ENCODE assay signal across 7 mouse cellular contexts in the genomic region with DNA sequence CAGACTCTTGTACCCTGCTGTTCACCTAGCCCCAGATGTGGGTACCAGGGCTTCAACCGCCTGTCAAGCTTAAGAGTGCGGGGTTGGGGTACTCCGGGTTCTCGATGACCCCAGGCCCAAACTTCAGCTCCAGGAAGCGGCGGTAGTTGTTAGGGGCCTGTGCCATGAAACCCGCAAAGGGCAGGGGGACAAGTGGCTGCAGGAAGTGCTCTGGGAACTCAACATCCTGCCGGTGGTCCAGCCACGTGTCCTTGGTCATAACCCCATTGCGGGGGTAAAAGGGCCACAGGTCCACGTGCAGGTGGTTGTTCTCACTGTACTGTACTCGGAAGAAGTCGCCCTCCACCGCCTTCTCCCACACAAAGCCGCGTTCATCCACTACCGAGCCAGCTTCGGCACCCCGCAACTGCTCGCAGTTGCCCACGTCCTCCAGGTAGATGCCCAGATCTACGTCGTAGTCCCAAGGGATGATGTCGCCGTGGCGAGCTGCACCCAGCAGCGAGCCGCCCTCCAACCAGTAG. TPM values are rescaled to one million over a fixed set of nuclear protein-coding genes. Genes with fewer than 3 reads are reported as not detected.
DNase-seq lines count a peak whose midpoint lies in the region; ATAC-seq lines count a peak whose summit lies in the region.

No protein-coding gene starts in this region.

- no peak overlapping the region for H3K27ac ChIP-seq in kidney, embryonic 16.5 days (ENCODE audit: low read length)
- H3K27ac ChIP-seq in embryonic facial prominence, embryonic 15.5 days (replicated peaks): no peak overlapping the region
- no peak overlapping the region for H3K27ac ChIP-seq in intestine, embryonic 15.5 days
- peak overlapping the region; percentile 87 for H3K27ac ChIP-seq in neural tube, embryonic 13.5 days (replicated peaks)

- DNase-seq in kidney, postnatal 14 days: no peak
- no peak for DNase-seq in left cerebral cortex, postnatal 36 days (ENCODE audit: low spot score in 2 of 2)

- H3K36me3 ChIP-seq in kidney, embryonic 16.5 days (ENCODE audit: insufficient read depth, low read length): peaks cover 27% of the 10 kb centered on the region
- peaks cover 45% of the 10 kb centered on the region for H3K36me3 ChIP-seq in embryonic facial prominence, embryonic 15.5 days
- H3K36me3 ChIP-seq in intestine, embryonic 15.5 days: peaks cover 14% of the 10 kb centered on the region
- H3K36me3 ChIP-seq in neural tube, embryonic 13.5 days: peaks cover 32% of the 10 kb centered on the region

- H3K4me1 ChIP-seq in kidney, embryonic 16.5 days (ENCODE audit: insufficient read depth, low read length): peaks cover 21% of the 10 kb centered on the region
- H3K4me1 ChIP-seq in embryonic facial prominence, embryonic 15.5 days: peaks cover 29% of the 10 kb centered on the region
- H3K4me1 ChIP-seq in intestine, embryonic 15.5 days (replicated peaks): peaks cover 26% of the 10 kb centered on the region
- peaks cover 61% of the 10 kb centered on the region for H3K4me1 ChIP-seq in neural tube, embryonic 13.5 days (replicated peaks)

- peak; percentile 5 for ATAC-seq in kidney, embryonic 16.5 days (ENCODE audit: low FRiP score, low TSS enrichment)
- no peak for ATAC-seq in embryonic facial prominence, embryonic 15.5 days (ENCODE audit: insufficient number of reproducible peaks, low FRiP score, low TSS enrichment, low read depth)
- ATAC-seq in intestine, embryonic 15.5 days: no peak; the same call in 1 of the 2 replicates
- 0 out of 2 replicates have a peak, but pooled peaks have one; percentile 1 for ATAC-seq in neural tube, embryonic 13.5 days (ENCODE audit: low read depth)
- no peak for ATAC-seq in inflammation-experienced regulatory T-cells, adult 6 months

- 42% methylated on average over 28 of the region's 28 CpGs for WGBS in kidney, embryonic 16.5 days
- WGBS in embryonic facial prominence, embryonic 15.5 days: 49% methylated on average over 28 of the region's 28 CpGs
- WGBS in intestine, embryonic 15.5 days: 69% methylated on average over 28 of the region's 28 CpGs
- 52% methylated on average over 28 of the region's 28 CpGs for WGBS in neural tube, embryonic 13.5 days

- peak overlapping the region; percentile 61 for H3K9ac ChIP-seq in kidney, embryonic 16.5 days (replicated peaks; ENCODE audit: low read length)
- no peak overlapping the region for H3K9ac ChIP-seq in embryonic facial prominence, embryonic 15.5 days
- no peak overlapping the region for H3K9ac ChIP-seq in intestine, embryonic 15.5 days
- peak overlapping the region; percentile 77 for H3K9ac ChIP-seq in neural tube, embryonic 13.5 days

- H3K4me2 ChIP-seq in kidney, embryonic 16.5 days (replicated peaks; ENCODE audit: low read depth, low read length): peak overlapping the region; percentile 83
- H3K4me2 ChIP-seq in embryonic facial prominence, embryonic 15.5 days (replicated peaks): peak overlapping the region; percentile 90
- peak overlapping the region; percentile 72 for H3K4me2 ChIP-seq in intestine, embryonic 15.5 days (replicated peaks)
- H3K4me2 ChIP-seq in neural tube, embryonic 13.5 days: peak overlapping the region; percentile 70

- H3K4me3 ChIP-seq in kidney, embryonic 16.5 days (ENCODE audit: low read length): peak overlapping the region; percentile 47
- H3K4me3 ChIP-seq in embryonic facial prominence, embryonic 15.5 days (replicated peaks): peak overlapping the region; percentile 46
- H3K4me3 ChIP-seq in intestine, embryonic 15.5 days (replicated peaks): 0 out of 2 replicates have a peak overlapping the region, but pooled peaks have one; percentile 33
- peak overlapping the region; percentile 47 for H3K4me3 ChIP-seq in neural tube, embryonic 13.5 days

- 0 out of 2 replicates have a peak, but pooled peaks cover 3% of the 10 kb centered on the region for H3K27me3 ChIP-seq in kidney, embryonic 16.5 days (ENCODE audit: insufficient read depth, low read length)
- peaks cover 17% of the 10 kb centered on the region for H3K27me3 ChIP-seq in embryonic facial prominence, embryonic 15.5 days
- peaks cover 11% of the 10 kb centered on the region; the same call in 1 of the 2 replicates for H3K27me3 ChIP-seq in intestine, embryonic 15.5 days (replicated peaks)
- H3K27me3 ChIP-seq in neural tube, embryonic 13.5 days: peaks cover 28% of the 10 kb centered on the region

- no peaks in the 10 kb centered on the region for H3K9me3 ChIP-seq in kidney, embryonic 16.5 days (ENCODE audit: low read length)
- no peaks in the 10 kb centered on the region for H3K9me3 ChIP-seq in embryonic facial prominence, embryonic 15.5 days (replicated peaks)
- H3K9me3 ChIP-seq in intestine, embryonic 15.5 days: no peaks in the 10 kb centered on the region
- H3K9me3 ChIP-seq in neural tube, embryonic 13.5 days: no peaks in the 10 kb centered on the region

- intact Hi-C loops in left cerebral cortex, postnatal 36 days (cut with DNase I): loop anchor here (5.0 kb wide), 1 partner anchor 37 kb away; no protein-coding TSS in a partner anchor

RNA-seq across cellular contexts. Expression of gene Strn4, which starts 5.2 kb away (rescaled TPM):
- polyA plus RNA-seq in kidney, embryonic 16.5 days (2015; fragmentation: Nextera tagmentation; extraction: Ambion mirVana): 98.4 and 111 TPM in 2 replicates
- 108 and 114 TPM in 2 replicates for polyA plus RNA-seq in embryonic facial prominence, embryonic 15.5 days (2015; fragmentation: Nextera tagmentation; extraction: Ambion mirVana)
- polyA plus RNA-seq in intestine, embryonic 15.5 days (2015; fragmentation: Nextera tagmentation; extraction: Ambion mirVana): 77.3 and 85.5 TPM in 2 replicates
- polyA plus RNA-seq in neural tube, embryonic 13.5 days (2015; fragmentation: Nextera tagmentation; extraction: Ambion mirVana): 155 and 174 TPM in 2 replicates
- 10 to 100 TPM; 16.1 to 24.1 (median 19.7) TPM for polyA plus RNA-seq in inflammation-experienced regulatory T-cells, adult 6 months (2017; shearing (Covaris generic))
- 100 to 1,000 TPM; 310 to 320 TPM for total RNA-seq in left cerebral cortex, postnatal 36 days (2021)

RNA-seq across cellular contexts. Expression of gene Fkrp, which starts 6.1 kb away (rescaled TPM):
- polyA plus RNA-seq in kidney, embryonic 16.5 days (2015; fragmentation: Nextera tagmentation; extraction: Ambion mirVana): 36.3 and 36.6 TPM in 2 replicates
- 27.8 and 30.3 TPM in 2 replicates for polyA plus RNA-seq in embryonic facial prominence, embryonic 15.5 days (2015; fragmentation: Nextera tagmentation; extraction: Ambion mirVana)
- polyA plus RNA-seq in intestine, embryonic 15.5 days (2015; fragmentation: Nextera tagmentation; extraction: Ambion mirVana): 25.1 and 25.6 TPM in 2 replicates
- 40.0 and 45.9 TPM in 2 replicates for polyA plus RNA-seq in neural tube, embryonic 13.5 days (2015; fragmentation: Nextera tagmentation; extraction: Ambion mirVana)
- polyA plus RNA-seq in inflammation-experienced regulatory T-cells, adult 6 months (2017; shearing (Covaris generic)): 1 to 10 TPM; 5.7 to 9.6 (median 8.9) TPM
- total RNA-seq in left cerebral cortex, postnatal 36 days (2021): 10 to 100 TPM; 50.4 to 62.8 TPM

RNA-seq across cellular contexts. Expression of gene Slc1a5, which starts 29.3 kb away (rescaled TPM):
- polyA plus RNA-seq in kidney, embryonic 16.5 days (2015; fragmentation: Nextera tagmentation; extraction: Ambion mirVana): 49.2 and 51.0 TPM in 2 replicates
- polyA plus RNA-seq in embryonic facial prominence, embryonic 15.5 days (2015; fragmentation: Nextera tagmentation; extraction: Ambion mirVana): 34.5 and 35.5 TPM in 2 replicates
- 61.8 and 64.0 TPM in 2 replicates for polyA plus RNA-seq in intestine, embryonic 15.5 days (2015; fragmentation: Nextera tagmentation; extraction: Ambion mirVana)
- polyA plus RNA-seq in neural tube, embryonic 13.5 days (2015; fragmentation: Nextera tagmentation; extraction: Ambion mirVana): 8.8 and 9.0 TPM in 2 replicates
- polyA plus RNA-seq in inflammation-experienced regulatory T-cells, adult 6 months (2017; shearing (Covaris generic)): 100 to 1,000 TPM; 134 to 155 (median 155) TPM
- total RNA-seq in left cerebral cortex, postnatal 36 days (2021): 1 to 10 TPM; 3.7 to 7.6 TPM

RNA-seq across cellular contexts. Expression of gene Prkd2, which starts 32.2 kb away (rescaled TPM):
- 16.2 and 17.8 TPM in 2 replicates for polyA plus RNA-seq in kidney, embryonic 16.5 days (2015; fragmentation: Nextera tagmentation; extraction: Ambion mirVana)
- 22.1 and 23.0 TPM in 2 replicates for polyA plus RNA-seq in embryonic facial prominence, embryonic 15.5 days (2015; fragmentation: Nextera tagmentation; extraction: Ambion mirVana)
- polyA plus RNA-seq in intestine, embryonic 15.5 days (2015; fragmentation: Nextera tagmentation; extraction: Ambion mirVana): 9.7 and 12.5 TPM in 2 replicates
- 6.3 and 6.8 TPM in 2 replicates for polyA plus RNA-seq in neural tube, embryonic 13.5 days (2015; fragmentation: Nextera tagmentation; extraction: Ambion mirVana)
- 10 to 100 TPM; 38.3 to 51.4 (median 47.1) TPM for polyA plus RNA-seq in inflammation-experienced regulatory T-cells, adult 6 months (2017; shearing (Covaris generic))
- 1 to 10 TPM; 3.1 to 7.1 TPM for total RNA-seq in left cerebral cortex, postnatal 36 days (2021)

Comparison
In these comparisons a context has a peak if more than half of its experiments do, and no peak if none do; other contexts are left out.
1. ATAC-seq: peak in kidney, embryonic 16.5 days (single experiment) and neural tube, embryonic 13.5 days (single experiment); none in embryonic facial prominence, embryonic 15.5 days (single experiment), intestine, embryonic 15.5 days (single experiment) and inflammation-experienced regulatory T-cells, adult 6 months (single experiment).
2. H3K9ac ChIP-seq: peak in kidney, embryonic 16.5 days (single experiment) and neural tube, embryonic 13.5 days (single experiment); none in embryonic facial prominence, embryonic 15.5 days (single experiment) and intestine, embryonic 15.5 days (single experiment).
3. Peak in every context shown above with its lines, with median percentiles within 50 percentile points of each other: H3K4me2 ChIP-seq and H3K4me3 ChIP-seq.